Mouse (Mus musculus) limb, embryonic 14.5 days (tissue): ENCODE data around the gene Nle1. TPM values are rescaled to one million over a fixed set of nuclear protein-coding genes. Genes with fewer than 3 reads are reported as not detected.

ENCODE experiments used
- ATAC-seq: fragments of 200-750 bp; cut with Nextera tagmentation; 2 replicates; pipeline ENCODE4 v1.8.0; 2017; ENCODE audit warnings: low read depth, moderate number of reproducible peaks, moderate TSS enrichment; ENCODE audit not compliant: low FRiP score
- DNase-seq: peaks from one replicate; pipeline ENCODE4 v3.0.0-alpha.2; 2015; ENCODE audit warnings: low spot score
- H3K27ac ChIP-seq: fragments of 300-500 bp; sonication (generic); replicated peaks from 2 replicates; pipeline ENCODE4 v1.5.1; 2014; ENCODE audit warnings: low read depth, mild to moderate bottlenecking, low read length, moderate library complexity, mixed read lengths
- H3K27me3 ChIP-seq: fragments of 300-500 bp; sonication (generic); 2 replicates; pipeline ENCODE4 v1.6.1; 2014; ENCODE audit warnings: low read length, mixed read lengths; ENCODE audit not compliant: control insufficient read depth, insufficient read depth
- H3K36me3 ChIP-seq: fragments of 300-500 bp; sonication (generic); 2 replicates; pipeline ENCODE4 v1.6.1; 2014; ENCODE audit warnings: mild to moderate bottlenecking, low read length, moderate library complexity, mixed read lengths; ENCODE audit not compliant: control insufficient read depth, insufficient read depth
- H3K4me1 ChIP-seq: fragments of 300-500 bp; sonication (generic); 2 replicates; pipeline ENCODE4 v1.6.1; 2014; ENCODE audit warnings: antibody characterized with exemption, low read length, mixed read lengths; ENCODE audit not compliant: control insufficient read depth, insufficient read depth
- H3K4me2 ChIP-seq: fragments of 300-500 bp; sonication (generic); replicated peaks from 2 replicates; pipeline ENCODE4 v1.6.1; 2014; ENCODE audit warnings: low read depth, mild to moderate bottlenecking, low read length, moderate library complexity; ENCODE audit not compliant: severe bottlenecking
- H3K4me3 ChIP-seq: fragments of 300-500 bp; sonication (generic); replicated peaks from 2 replicates; pipeline ENCODE4 v1.5.1; 2014; ENCODE audit warnings: low read length
- H3K9ac ChIP-seq: fragments of 300-500 bp; sonication (generic); 2 replicates; pipeline ENCODE4 v1.6.1; 2014; ENCODE audit warnings: mild to moderate bottlenecking, low read depth, low read length, moderate library complexity; ENCODE audit not compliant: severe bottlenecking
- H3K9me3 ChIP-seq: fragments of 300-500 bp; sonication (generic); 2 replicates; pipeline ENCODE4 v1.6.1; 2016; ENCODE audit warnings: low read length; ENCODE audit not compliant: control insufficient read depth
- POLR2A ChIP-seq: fragments of 200-500 bp; IDR thresholded peaks from 2 replicates; pipeline ENCODE4 v1.8.0; 2012; ENCODE audit warnings: inconsistent platforms, mild to moderate bottlenecking, moderate library complexity, borderline replicate concordance; ENCODE audit not compliant: insufficient read depth, insufficient read length; ENCODE audit errors: extremely low read depth
- WGBS: fragments of 180-500 bp; shearing (Covaris S2); extraction: QIAGEN DNeasy Blood & Tissue Kit; methylation state at CpG from one replicate; pipeline ENCODE4 v1.1.7; 2014; 5-methylcytosine and 5-hydroxymethylcytosine counted together
- polyA plus RNA-seq, 2 experiments: library from polyadenylated mRNA; depleted of rRNA in 1 of 2; stranded (reverse) in 1 of 2; unstranded in 1 of 2; fragments of >200 nt; fragmentation: Nextera tagmentation in 1 of 2; extraction: Ambion mirVana in 1 of 2; gene quantifications; 2 replicates each; pipeline versions ENCODE4 v1.2.1 to v1.2.3; 2012 to 2014

The Nle1 gene
- polyA plus RNA-seq, 2 experiments: 30.0 to 81.6 TPM

GRCm38 (mm10) chr11:82951865-82952611 lies 43.8 kb upstream of the Nle1 start:
- H3K9ac ChIP-seq: no peak overlapping the region
- DNase-seq: no peak
- 0 out of 2 replicates have a peak overlapping the region, but pooled peaks have one; percentile 11 for H3K4me2 ChIP-seq
- H3K4me1 ChIP-seq: no peaks in the 10 kb centered on the region
- TF ChIP-seq POLR2A: no peak
- peaks cover 38% of the 10 kb centered on the region for H3K27me3 ChIP-seq
- 6% methylated on average over 28 of the region's 28 CpGs for WGBS
- H3K9me3 ChIP-seq: no peaks in the 10 kb centered on the region
- no peaks in the 10 kb centered on the region for H3K36me3 ChIP-seq
- no peak overlapping the region for H3K27ac ChIP-seq
- ATAC-seq: no peak
- peak overlapping the region; percentile 7; the same call in 1 of the 2 replicates for H3K4me3 ChIP-seq

GRCm38 (mm10) chr11:82950736-82951481 lies 42.7 kb upstream of the Nle1 start, which contains the start of gene Slfn5:
Gene Slfn5, plus strand, starts transcription at chr11:82951349.
- Histone ChIP-seq H3K4me2 (0 out of 2 replicates have a peak within 1 kb of the TSS, but pooled peaks have one; percentile 13), H3K4me3 (peak within 1 kb of the TSS; percentile 7; the same call in 1 of the 2 replicates), H3K27me3 (peaks cover 38% of the 10 kb centered on the region), H3K9ac (no peak within 1 kb of the TSS), H3K27ac (no peak within 1 kb of the TSS), H3K9me3 (no peaks in the 10 kb centered on the region), H3K4me1 (no peaks in the 10 kb centered on the region), H3K36me3 (no peaks in the 10 kb centered on the region)
- no peak for TF ChIP-seq POLR2A
- 10% methylated on average over 10 of the region's 10 CpGs for WGBS
- no peak for DNase-seq
- no peak for ATAC-seq

GRCm38 (mm10) chr11:82949036-82949435 lies 40.8 kb upstream of the Nle1 start:
- Histone ChIP-seq H3K4me1 (no peaks in the 10 kb centered on the region), H3K4me3 (no peak overlapping the region), H3K27ac (no peak overlapping the region), H3K4me2 (no peak overlapping the region), H3K36me3 (no peaks in the 10 kb centered on the region), H3K9me3 (no peaks in the 10 kb centered on the region), H3K9ac (no peak overlapping the region), H3K27me3 (peaks cover 38% of the 10 kb centered on the region)
- ATAC-seq (no peak), DNase-seq (no peak)
- TF ChIP-seq POLR2A: no peak
- WGBS: 82% methylated on average over 9 of the region's 9 CpGs

GRCm38 (mm10) chr11:82947457-82947856 lies 39.2 kb upstream of the Nle1 start:
- no peak overlapping the region for H3K9ac ChIP-seq
- DNase-seq: no peak
- no peaks in the 10 kb centered on the region for H3K9me3 ChIP-seq
- H3K27me3 ChIP-seq: peaks cover 27% of the 10 kb centered on the region
- no peaks in the 10 kb centered on the region for H3K36me3 ChIP-seq
- H3K4me2 ChIP-seq: no peak overlapping the region
- H3K27ac ChIP-seq: no peak overlapping the region
- no peaks in the 10 kb centered on the region for H3K4me1 ChIP-seq
- H3K4me3 ChIP-seq: no peak overlapping the region
- no peak for TF ChIP-seq POLR2A
- 47% methylated on average over 4 of the region's 4 CpGs for WGBS
- ATAC-seq: no peak

- Histone ChIP-seq H3K4me2 (no peak overlapping the region), H3K9me3 (no peaks in the 10 kb centered on the region), H3K9ac (no peak overlapping the region), H3K4me3 (no peak overlapping the region), H3K27ac (no peak overlapping the region), H3K4me1 (no peaks in the 10 kb centered on the region), H3K36me3 (no peaks in the 10 kb centered on the region), H3K27me3 (peaks cover 10% of the 10 kb centered on the region)
- 58% methylated on average over 2 of the region's 2 CpGs for WGBS
- no peak for DNase-seq
- ATAC-seq: no peak
- no peak for TF ChIP-seq POLR2A
Measured at GRCm38 (mm10) chr11:82945636-82946035, 37.4 kb upstream of the Nle1 start.
